Mouse (Mus musculus): ENCODE measurements around the gene Wwc2. TPM values are rescaled to one million over a fixed set of nuclear protein-coding genes. Genes with fewer than 3 reads are reported as not detected.

Gene Wwc2
- polyA plus RNA-seq, 1 experiment from 2014 or later = 5.6 TPM

- Histone ChIP-seq H3K36me3 (ENCODE audit: inconsistent target) (no peaks in the 10 kb centered on the region), H3K4me3 (ENCODE audit: inconsistent target) (no peak overlapping the region), H3K27ac (no peak overlapping the region), H3K79me2 (ENCODE audit: inconsistent target) (no peaks in the 10 kb centered on the region)
- WGBS (ENCODE audit: missing documents) = 74% methylated on average over 6 of the region's 6 CpGs
These were observed 211.1 kb downstream of the Wwc2 start for GRCm38 (mm10) chr8:47779589-47779988.

- Histone ChIP-seq H3K4me3 (ENCODE audit: inconsistent target) (no peak overlapping the region), H3K36me3 (ENCODE audit: inconsistent target) (no peaks in the 10 kb centered on the region), H3K27ac (no peak overlapping the region), H3K79me2 (ENCODE audit: inconsistent target) (no peaks in the 10 kb centered on the region)
- 89% methylated on average over 7 of the region's 7 CpGs for WGBS (ENCODE audit: missing documents)
These were observed 213.3 kb downstream of the Wwc2 start for GRCm38 (mm10) chr8:47777415-47777814.

Other genes starting within 250 kb of the Wwc2 start
- gene Cldn24, start 168.8 kb downstream of the Wwc2 start, polyA plus RNA-seq (2018) = not detected in 3 replicates
- not detected in 3 replicates for gene Cldn22, start 166.4 kb downstream of the Wwc2 start, polyA plus RNA-seq (2018)
- gene Dctd, start 108.2 kb upstream of the Wwc2 start, polyA plus RNA-seq (2018) = 0.43 to 9.0 TPM (median 1.2 TPM) in 3 replicates